Mouse (Mus musculus) megakaryocyte, embryonic 14.5 days (primary cell): ENCODE measurements around the gene Pik3ap1. TPM values are rescaled to one million over a fixed set of nuclear protein-coding genes. Genes with fewer than 3 reads are reported as not detected.
A peak's percentile ranks its signal among the peaks of the same experiment; 100 is the strongest.
"Not testable (repeated sequence)": the region's sequence is repeated elsewhere in the genome, so short reads cannot be mapped to it uniquely, and the experiment has no call there.

Source experiments
- H3K27me3 ChIP-seq: replicated peaks from 2 replicates; pipeline ENCODE3; 2012; ENCODE audit warnings: inconsistent platforms
- H3K36me3 ChIP-seq: replicated peaks from 2 replicates; pipeline ENCODE3; 2012; ENCODE audit warnings: low read length, inconsistent platforms, mixed read lengths
- H3K4me1 ChIP-seq: 2 replicates; pipeline ENCODE4 v1.6.1; 2012; ENCODE audit warnings: inconsistent platforms
- H3K4me3 ChIP-seq: replicated peaks from 2 replicates; pipeline ENCODE3; 2012; ENCODE audit warnings: moderate library complexity, mild to moderate bottlenecking, inconsistent platforms
- H3K9me3 ChIP-seq: 2 replicates; pipeline ENCODE4 v1.6.1; 2012; ENCODE audit warnings: inconsistent platforms
- FLI1 ChIP-seq: IDR thresholded peaks from 2 replicates; pipeline ENCODE4 v1.6.1; 2012; ENCODE audit warnings: low read length, inconsistent platforms, mixed read lengths
- GATA1 ChIP-seq: IDR thresholded peaks from 3 replicates; pipeline ENCODE4 v1.6.1; 2012; ENCODE audit warnings: mixed read lengths, low read length, inconsistent platforms, borderline replicate concordance
- polyA plus RNA-seq: library from polyadenylated mRNA; stranded (reverse); fragments of >175 nt; gene quantifications from 2 replicates; pipeline ENCODE4 v1.2.3, GENCODE M21; 2012; ENCODE audit warnings: low replicate concordance; ENCODE audit not compliant: insufficient read depth

The Pik3ap1 gene
- polyA plus RNA-seq, 1 experiment = 6.5 TPM

DNA sequence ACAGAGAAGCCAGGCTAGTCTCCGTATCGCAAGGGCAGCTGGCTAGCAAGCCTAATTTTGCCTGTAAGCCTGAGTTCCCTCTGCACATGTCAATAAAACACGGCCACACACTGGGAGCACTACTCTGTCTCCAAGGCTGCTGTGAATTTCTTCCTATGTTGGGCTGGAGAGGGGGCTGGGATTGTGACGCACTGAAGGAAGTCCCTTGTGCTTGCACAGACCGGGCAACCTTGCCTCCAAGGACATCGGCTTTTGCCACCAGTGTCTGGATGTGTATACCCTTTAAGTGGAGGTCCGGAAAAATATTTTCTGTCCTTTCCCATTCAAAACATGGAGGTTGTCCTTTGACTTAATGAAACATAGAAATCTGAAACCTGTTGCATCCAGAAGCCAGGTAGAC, 70.2 kb downstream of the Pik3ap1 start:
- Histone ChIP-seq H3K27me3 (no peaks in the 10 kb centered on the region), H3K4me3 (no peak overlapping the region), H3K9me3 (no peaks in the 10 kb centered on the region), H3K36me3 (peaks cover 43% of the 10 kb centered on the region), H3K4me1 (peaks cover 88% of the 10 kb centered on the region)
- no peak for TF ChIP-seq FLI1

DNA sequence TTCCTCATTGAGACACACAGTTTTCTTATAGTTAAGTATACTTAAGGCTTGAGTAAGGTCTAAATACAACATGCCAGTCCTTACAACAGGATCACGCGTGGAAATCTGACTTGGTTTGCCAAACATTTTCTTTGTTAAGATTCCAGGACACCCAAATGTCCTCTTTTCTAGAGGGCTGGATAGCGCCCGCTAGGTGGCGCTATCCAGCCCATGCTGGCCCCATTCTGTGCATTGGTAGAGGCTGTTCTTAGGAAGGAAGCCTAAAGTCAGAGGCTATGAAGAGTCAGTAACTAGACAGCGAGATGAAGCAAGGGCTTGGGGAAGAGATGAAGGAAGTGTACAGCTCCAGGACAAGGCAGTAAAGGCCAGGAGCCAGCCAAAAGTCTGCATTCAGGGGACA, 71.2 kb downstream of the Pik3ap1 start:
- Histone ChIP-seq H3K4me3 (no peak overlapping the region), H3K36me3 (peaks cover 34% of the 10 kb centered on the region), H3K4me1 (peaks cover 86% of the 10 kb centered on the region), H3K27me3 (no peaks in the 10 kb centered on the region), H3K9me3 (no peaks in the 10 kb centered on the region)
- TF ChIP-seq FLI1 (no peak), GATA1 (no peak)

DNA sequence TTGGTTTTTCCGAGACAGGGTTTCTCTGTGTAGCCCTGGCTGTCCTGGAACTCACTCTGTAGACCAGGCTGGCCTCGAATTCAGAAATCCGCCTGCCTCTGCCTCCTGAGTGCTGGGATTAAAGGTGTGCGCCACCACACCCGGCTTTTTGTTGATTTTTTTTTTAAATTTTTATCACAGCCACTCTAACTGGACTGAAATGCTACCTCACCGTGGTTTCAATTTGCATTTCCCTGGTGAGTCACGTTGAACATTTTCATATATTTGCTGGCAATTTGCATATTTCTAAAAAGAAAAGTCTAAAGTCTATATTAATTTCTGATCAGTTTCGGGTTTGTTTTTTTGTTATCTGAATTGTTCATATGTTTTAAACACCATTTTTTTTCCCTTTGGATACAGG, 72.3 kb downstream of the Pik3ap1 start:
- not testable (repeated sequence) for H3K4me3 ChIP-seq, H3K27me3 ChIP-seq, H3K9me3 ChIP-seq
- H3K4me1 ChIP-seq = peaks cover 79% of the 10 kb centered on the region
- peaks cover 35% of the 10 kb centered on the region for H3K36me3 ChIP-seq

DNA sequence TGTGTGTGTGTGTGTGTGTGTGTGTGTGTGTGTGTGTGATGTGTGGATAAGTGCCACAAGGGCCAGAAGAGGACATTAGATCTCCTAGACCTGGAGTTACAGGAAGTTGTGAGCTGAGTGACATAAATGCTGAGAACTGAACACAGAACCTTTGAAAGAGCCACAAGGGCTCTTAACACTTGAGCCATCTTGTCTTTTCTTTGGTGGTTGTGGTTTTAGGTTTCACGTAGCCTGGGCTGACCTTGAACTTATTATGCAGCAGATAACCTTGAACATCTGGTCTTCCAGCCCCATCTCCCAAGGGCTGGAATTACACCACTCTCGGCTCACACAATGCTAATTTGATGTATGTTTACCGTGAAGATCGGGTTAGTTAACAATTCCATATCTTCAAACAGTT, 72.9 kb downstream of the Pik3ap1 start:
- Histone ChIP-seq H3K4me1 (peaks cover 78% of the 10 kb centered on the region), H3K27me3 (no peaks in the 10 kb centered on the region), H3K9me3 (no peaks in the 10 kb centered on the region), H3K4me3 (no peak overlapping the region), H3K36me3 (peaks cover 37% of the 10 kb centered on the region)
- TF ChIP-seq FLI1 (no peak), GATA1 (no peak)

DNA sequence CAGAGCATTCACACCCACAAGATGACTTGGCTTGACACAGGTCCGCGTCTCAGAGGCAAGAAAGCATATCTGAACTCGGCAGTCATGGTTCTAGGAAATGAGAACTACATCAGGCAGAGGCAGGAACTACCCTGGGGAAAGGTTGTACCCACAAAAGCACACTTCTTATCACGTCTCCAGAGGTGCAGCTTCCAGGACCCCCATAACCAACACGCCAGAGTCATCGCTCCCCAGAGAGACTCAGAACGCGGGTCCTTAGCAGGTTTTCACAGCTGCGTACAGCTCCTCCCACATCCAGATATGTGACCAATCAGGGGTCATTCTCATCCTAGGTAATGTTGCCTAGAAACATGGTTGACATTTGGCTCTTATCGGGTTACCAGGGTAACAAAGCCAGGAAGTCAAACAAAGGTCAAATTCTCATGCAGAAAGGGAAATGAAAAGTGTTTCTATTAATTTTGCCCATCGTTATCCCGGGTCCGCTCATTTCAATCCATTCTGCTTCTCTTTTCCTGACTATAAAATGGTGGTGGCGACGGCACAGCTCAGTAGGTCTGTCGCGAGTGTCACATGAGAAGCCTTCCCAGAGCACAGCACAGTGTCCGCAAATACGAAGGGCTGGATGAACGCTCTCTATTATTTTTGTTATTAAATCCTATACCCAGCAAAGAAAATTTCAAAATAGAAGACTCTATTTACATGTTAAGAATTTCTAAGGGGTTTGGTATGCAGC, 73.8 kb downstream of the Pik3ap1 start:
- Histone ChIP-seq H3K27me3 (no peaks in the 10 kb centered on the region), H3K4me3 (peak overlapping the region; percentile 89), H3K9me3 (no peaks in the 10 kb centered on the region), H3K4me1 (peaks cover 78% of the 10 kb centered on the region), H3K36me3 (peaks cover 38% of the 10 kb centered on the region)
- TF ChIP-seq FLI1 (0 out of 2 replicates have a peak, but pooled peaks have one; percentile 27), GATA1 (peak; percentile 85; the same call in 2 of the 3 replicates)

DNA sequence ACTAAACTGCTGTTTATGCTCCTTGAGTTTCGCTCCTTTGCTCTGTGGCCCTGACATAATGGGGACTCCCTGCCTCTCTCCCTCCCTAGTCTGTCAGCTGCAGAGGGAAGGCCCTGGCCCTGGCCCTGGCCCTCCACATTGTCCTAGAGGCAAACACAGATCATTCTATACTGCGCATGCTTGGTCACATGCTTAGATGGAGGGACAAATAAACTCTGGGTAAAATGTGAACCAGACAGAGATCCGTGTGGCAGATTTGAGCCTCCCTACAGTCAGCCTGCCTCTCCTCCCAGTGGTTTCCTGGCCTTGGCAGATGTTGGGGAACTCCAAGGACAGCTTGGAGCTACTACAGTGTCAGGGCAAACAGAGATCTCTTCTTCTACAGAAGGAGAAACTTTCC, 81.0 kb downstream of the Pik3ap1 start:
- TF ChIP-seq FLI1 (no peak), GATA1 (no peak)
- Histone ChIP-seq H3K9me3 (no peaks in the 10 kb centered on the region), H3K4me3 (no peak overlapping the region), H3K36me3 (peaks cover 80% of the 10 kb centered on the region), H3K27me3 (peaks cover 2% of the 10 kb centered on the region), H3K4me1 (peaks cover 46% of the 10 kb centered on the region)

DNA sequence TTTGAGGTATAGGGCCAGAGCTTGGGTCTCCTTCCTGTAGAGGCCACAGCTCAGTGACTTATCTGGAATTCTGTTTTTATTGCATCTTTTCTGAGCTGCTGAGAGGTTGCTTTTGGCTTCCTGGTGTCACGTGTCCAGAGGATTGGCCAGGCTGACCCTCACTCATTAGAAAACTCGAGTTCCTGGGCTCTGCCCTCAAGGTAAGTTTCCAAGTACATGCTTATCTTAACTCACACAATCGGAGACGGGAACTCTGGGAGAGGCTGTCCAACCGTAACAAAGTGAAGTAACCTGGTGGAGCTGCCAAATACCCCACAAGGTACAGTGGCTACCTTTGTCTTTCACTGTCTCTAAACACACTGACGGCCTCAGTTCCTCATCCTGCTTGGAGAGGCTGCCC, 81.5 kb downstream of the Pik3ap1 start:
- Histone ChIP-seq H3K4me1 (peaks cover 46% of the 10 kb centered on the region), H3K9me3 (no peaks in the 10 kb centered on the region), H3K4me3 (no peak overlapping the region), H3K27me3 (peaks cover 2% of the 10 kb centered on the region), H3K36me3 (peaks cover 79% of the 10 kb centered on the region)
- TF ChIP-seq FLI1 (no peak), GATA1 (no peak)

DNA sequence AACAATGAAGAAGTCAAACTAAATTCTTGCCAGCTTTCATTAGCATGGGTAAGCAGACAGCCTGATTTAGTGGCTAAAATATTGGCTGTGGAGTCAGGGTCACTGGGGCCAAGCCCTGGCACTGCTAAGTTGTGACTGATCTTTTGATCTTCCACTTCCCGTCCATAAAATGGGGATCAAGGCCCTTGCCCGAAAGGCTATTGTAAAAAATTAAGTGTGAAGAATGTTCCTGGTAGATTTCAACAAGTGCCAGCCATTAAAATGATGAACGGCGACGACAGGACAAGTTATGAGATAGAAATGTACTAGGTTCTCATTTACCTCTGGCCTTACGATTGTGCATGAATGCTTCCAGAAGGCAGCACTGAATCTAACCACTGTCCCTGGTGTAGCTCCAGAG, 83.0 kb downstream of the Pik3ap1 start:
- no peak overlapping the region for H3K4me3 ChIP-seq
- peaks cover 2% of the 10 kb centered on the region for H3K27me3 ChIP-seq
- no peak for TF ChIP-seq FLI1
- TF ChIP-seq GATA1 = no peak
- peaks cover 81% of the 10 kb centered on the region for H3K36me3 ChIP-seq
- H3K4me1 ChIP-seq = peaks cover 36% of the 10 kb centered on the region
- H3K9me3 ChIP-seq = no peaks in the 10 kb centered on the region

DNA sequence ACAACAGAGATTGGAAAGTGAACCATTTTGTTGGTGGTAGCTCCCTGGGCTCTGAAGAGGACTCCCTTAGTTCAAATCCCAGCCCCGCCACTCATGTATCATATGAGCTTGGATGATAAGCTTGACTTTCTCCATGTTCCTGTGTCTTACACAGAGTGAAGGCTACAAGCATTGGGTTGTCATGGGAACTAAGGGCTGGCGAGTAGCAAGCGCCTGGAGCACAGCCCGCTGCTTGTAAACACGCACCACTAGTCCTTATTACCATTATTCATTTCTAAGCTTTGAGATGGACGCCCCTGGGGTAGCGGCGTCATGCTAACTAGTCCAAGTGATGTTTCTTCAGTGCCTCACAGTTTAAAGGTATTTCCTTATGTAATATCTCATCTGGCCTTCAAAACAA, 85.5 kb downstream of the Pik3ap1 start:
- no peak for TF ChIP-seq GATA1
- TF ChIP-seq FLI1 = no peak
- Histone ChIP-seq H3K36me3 (peaks cover 84% of the 10 kb centered on the region), H3K27me3 (peaks cover 6% of the 10 kb centered on the region), H3K4me1 (peaks cover 25% of the 10 kb centered on the region), H3K9me3 (no peaks in the 10 kb centered on the region), H3K4me3 (no peak overlapping the region)

DNA sequence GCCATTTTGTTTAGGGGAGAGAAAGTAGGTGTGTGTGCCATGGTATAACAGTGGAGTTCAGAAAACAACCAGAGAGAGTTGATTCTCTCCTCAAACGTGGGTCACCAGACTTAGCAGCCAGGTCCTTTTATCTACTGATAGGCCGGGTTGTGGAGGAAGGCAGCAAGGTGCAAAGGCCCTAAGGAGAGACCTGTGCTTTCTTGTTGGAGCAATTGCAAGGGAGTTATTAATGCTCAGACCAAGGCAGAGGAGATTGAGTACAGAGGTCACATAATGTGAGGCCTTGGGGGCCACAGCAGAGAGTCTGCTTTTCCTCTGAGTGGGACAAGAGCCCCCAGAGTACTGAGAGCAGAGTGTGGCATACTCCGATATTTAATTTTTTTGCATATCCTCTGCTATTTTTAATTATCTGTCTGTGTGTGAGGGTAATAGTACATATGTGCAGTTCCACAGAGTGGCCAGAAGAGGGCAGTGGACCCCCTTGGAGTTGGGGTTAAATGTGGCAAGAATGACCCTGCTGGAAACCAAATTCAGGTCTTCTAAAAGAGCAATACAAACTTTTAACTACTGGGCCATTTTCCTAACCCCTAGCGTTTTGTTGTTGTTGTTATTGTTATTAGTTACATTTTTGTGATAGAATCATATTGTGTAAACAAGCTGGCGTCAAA, 93.8 kb downstream of the Pik3ap1 start:
- Histone ChIP-seq H3K4me3 (no peak overlapping the region), H3K4me1 (peaks cover 32% of the 10 kb centered on the region), H3K36me3 (peaks cover 81% of the 10 kb centered on the region), H3K27me3 (peaks cover 5% of the 10 kb centered on the region), H3K9me3 (no peaks in the 10 kb centered on the region)
- TF ChIP-seq GATA1 (no peak), FLI1 (no peak)

DNA sequence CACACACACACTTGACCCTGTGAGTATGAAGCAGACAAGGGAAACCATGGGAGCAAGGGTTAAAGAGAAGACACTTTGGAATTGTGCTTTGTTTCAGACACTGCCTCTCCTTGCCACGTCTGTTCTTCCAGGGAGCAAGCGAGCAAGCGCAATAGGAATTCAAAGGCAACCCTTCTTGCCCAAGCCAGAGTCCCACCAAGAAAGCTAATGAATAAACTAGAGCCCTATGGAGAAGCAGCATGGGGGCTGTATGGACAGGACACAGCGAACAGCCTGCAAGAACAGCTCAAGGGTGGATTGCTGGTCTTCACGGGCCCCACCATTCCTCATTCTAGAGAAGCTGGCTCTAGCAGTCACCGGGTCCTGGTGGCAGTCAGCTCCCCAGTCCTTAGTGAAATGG, 96.3 kb downstream of the Pik3ap1 start:
- Histone ChIP-seq H3K4me1 (peaks cover 24% of the 10 kb centered on the region), H3K9me3 (no peaks in the 10 kb centered on the region), H3K36me3 (peaks cover 80% of the 10 kb centered on the region), H3K4me3 (no peak overlapping the region), H3K27me3 (peaks cover 4% of the 10 kb centered on the region)
- no peak for TF ChIP-seq GATA1
- no peak for TF ChIP-seq FLI1
